Mouse (Mus musculus): Measurements from ENCODE around the gene Fbxw10. TPM values are rescaled to one million over a fixed set of nuclear protein-coding genes. Genes with fewer than 3 reads are reported as not detected.

Fbxw10 gene
- polyA plus RNA-seq, 1 experiment from 2014 or later: 0.45 TPM

DNA sequence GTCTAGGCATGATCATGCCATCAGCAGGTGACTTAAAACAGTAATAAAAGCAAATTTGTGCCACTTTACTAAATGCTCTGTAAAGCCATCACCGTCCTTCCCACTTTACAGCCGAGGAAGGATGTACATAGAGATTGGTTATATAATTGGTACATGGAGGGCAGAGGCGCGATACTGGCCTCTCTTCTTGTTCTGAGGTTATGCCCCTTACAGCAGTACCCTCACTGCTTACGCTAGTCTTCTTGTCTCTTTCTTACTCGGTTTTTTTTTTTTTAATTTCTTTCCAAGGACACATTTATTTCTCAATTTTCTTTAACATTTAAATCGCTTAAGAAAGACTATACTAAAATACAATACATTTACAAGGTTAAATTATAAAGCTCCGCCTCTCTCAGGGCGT lies 31.9 kb downstream of the Fbxw10 start:
- peak overlapping the region; percentile 76; the same call in 1 of the 2 replicates for H3K9ac ChIP-seq (replicated peaks)
- H3K9me3 ChIP-seq: no peaks in the 10 kb centered on the region
- 0 out of 2 replicates have a peak, but pooled peaks cover under 1% of the 10 kb centered on the region for H3K36me3 ChIP-seq
- H3K27ac ChIP-seq (replicated peaks): no peak overlapping the region
- peaks cover 4% of the 10 kb centered on the region; the same call in 1 of the 2 replicates for H3K4me1 ChIP-seq
- H3K4me2 ChIP-seq (replicated peaks): peak overlapping the region; percentile 73
- no peaks in the 10 kb centered on the region for H3K27me3 ChIP-seq
- WGBS: 30% methylated on average over 9 of the region's 9 CpGs
- peak; percentile 44 for ATAC-seq (ENCODE audit: low FRiP score, low read depth)
- peak overlapping the region; percentile 79 for H3K4me3 ChIP-seq

GRCm38 (mm10) chr11:62879220-62880048 lies 32.6 kb downstream of the Fbxw10 start, which contains the start of gene Tvp23b:
TSS of gene Tvp23b (plus strand) at chr11:62879455.
- WGBS: 2% methylated on average over 55 of the region's 55 CpGs
- no peaks in the 10 kb centered on the region for H3K9me3 ChIP-seq
- H3K4me1 ChIP-seq: peaks cover 4% of the 10 kb centered on the region; the same call in 1 of the 2 replicates
- 0 out of 2 replicates have a peak, but pooled peaks cover 3% of the 10 kb centered on the region for H3K36me3 ChIP-seq
- H3K4me3 ChIP-seq: peak within 1 kb of the TSS; percentile 79
- peak within 1 kb of the TSS; percentile 81 for H3K27ac ChIP-seq (replicated peaks)
- peak; percentile 96 for ATAC-seq (ENCODE audit: low FRiP score, low read depth)
- H3K4me2 ChIP-seq (replicated peaks): peak within 1 kb of the TSS; percentile 73
- peak within 1 kb of the TSS; percentile 76 for H3K9ac ChIP-seq (replicated peaks)
- H3K27me3 ChIP-seq: no peaks in the 10 kb centered on the region

GRCm38 (mm10) chr11:62883407-62883806 lies 36.5 kb downstream of the Fbxw10 start:
- H3K9me3 ChIP-seq: no peaks in the 10 kb centered on the region
- no peak overlapping the region for H3K9ac ChIP-seq (replicated peaks)
- ATAC-seq (ENCODE audit: low FRiP score, low read depth): no peak
- no peaks in the 10 kb centered on the region for H3K27me3 ChIP-seq
- H3K36me3 ChIP-seq: peaks cover 21% of the 10 kb centered on the region
- H3K4me3 ChIP-seq: no peak overlapping the region
- H3K4me1 ChIP-seq: peaks cover 4% of the 10 kb centered on the region; the same call in 1 of the 2 replicates
- H3K4me2 ChIP-seq (replicated peaks): no peak overlapping the region
- 92% methylated on average over 8 of the region's 8 CpGs for WGBS
- no peak overlapping the region for H3K27ac ChIP-seq (replicated peaks)

DNA sequence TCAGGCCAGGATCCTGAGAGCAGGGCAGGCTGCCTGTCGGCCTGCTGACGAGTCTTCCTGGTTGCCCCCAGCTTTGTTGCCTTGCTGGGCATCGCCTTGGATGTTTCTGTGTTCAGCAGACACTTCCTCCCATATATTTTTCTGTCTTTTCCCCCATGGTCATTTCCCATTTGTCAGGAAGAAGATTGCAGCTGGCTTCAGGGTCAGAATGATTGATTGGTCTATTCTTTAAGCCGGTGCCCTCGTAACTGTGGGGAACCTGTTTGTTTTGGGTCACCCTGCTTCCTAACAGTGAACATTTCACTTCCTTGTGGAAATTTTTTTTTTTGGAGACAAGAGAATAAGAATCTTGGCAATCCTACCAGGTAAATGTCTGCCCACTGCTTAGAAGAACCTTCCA lies 38.5 kb downstream of the Fbxw10 start:
- Histone ChIP-seq H3K9me3 (no peaks in the 10 kb centered on the region), H3K4me3 (no peak overlapping the region), H3K4me1 (no peaks in the 10 kb centered on the region; the same call in 1 of the 2 replicates), H3K9ac (replicated peaks) (no peak overlapping the region), H3K27ac (replicated peaks) (no peak overlapping the region), H3K4me2 (replicated peaks) (no peak overlapping the region), H3K36me3 (peaks cover 36% of the 10 kb centered on the region), H3K27me3 (no peaks in the 10 kb centered on the region)
- no peak for ATAC-seq (ENCODE audit: low FRiP score, low read depth)
- WGBS: 85% methylated on average over 5 of the region's 5 CpGs

DNA sequence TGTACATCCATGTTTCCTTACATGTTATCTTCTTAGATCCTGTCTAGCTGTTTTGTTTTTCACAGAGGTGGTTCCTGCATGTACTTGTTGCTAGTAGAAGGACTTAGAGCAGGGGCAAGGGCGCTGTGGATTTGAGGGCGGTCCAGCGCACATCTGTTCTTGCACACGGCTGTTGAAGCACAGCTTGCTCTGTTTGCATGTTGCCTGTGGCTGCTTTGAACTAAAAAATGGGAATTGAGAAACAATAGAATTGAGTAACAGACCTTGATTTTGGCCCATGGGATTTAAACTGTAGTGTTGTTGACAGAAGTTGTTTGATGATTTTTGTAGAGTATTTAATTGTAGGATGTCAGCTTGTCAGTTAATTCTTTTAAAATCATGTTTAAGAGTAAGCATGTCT lies 43.9 kb downstream of the Fbxw10 start:
- H3K4me3 ChIP-seq: no peak overlapping the region
- H3K9me3 ChIP-seq: no peaks in the 10 kb centered on the region
- no peaks in the 10 kb centered on the region for H3K4me1 ChIP-seq
- ATAC-seq (ENCODE audit: low FRiP score, low read depth): no peak
- 90% methylated on average over 4 of the region's 4 CpGs for WGBS
- peaks cover 45% of the 10 kb centered on the region for H3K36me3 ChIP-seq
- no peak overlapping the region for H3K9ac ChIP-seq (replicated peaks)
- H3K27me3 ChIP-seq: no peaks in the 10 kb centered on the region
- H3K27ac ChIP-seq (replicated peaks): no peak overlapping the region
- H3K4me2 ChIP-seq (replicated peaks): no peak overlapping the region

DNA sequence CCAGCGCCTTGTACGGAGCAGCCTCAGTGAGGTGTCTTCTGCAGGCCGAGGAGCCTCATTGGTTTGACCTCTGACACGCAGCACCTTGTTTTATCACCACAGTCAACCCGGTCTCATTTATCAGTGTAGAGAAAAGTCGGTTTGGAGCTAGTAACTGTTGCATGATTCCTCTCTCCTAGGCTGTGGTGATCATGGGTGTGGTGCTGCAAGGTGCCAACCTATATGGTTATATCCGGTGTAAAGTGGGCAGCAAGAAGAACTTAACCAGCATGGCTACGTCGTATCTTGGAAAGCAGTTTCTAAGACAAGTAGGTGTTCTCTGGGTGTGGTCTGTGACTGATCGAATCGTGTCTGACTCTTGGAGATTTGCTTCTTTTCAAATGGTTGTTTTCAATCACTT lies 44.9 kb downstream of the Fbxw10 start:
- Histone ChIP-seq H3K4me1 (no peaks in the 10 kb centered on the region), H3K4me2 (replicated peaks) (no peak overlapping the region), H3K27me3 (no peaks in the 10 kb centered on the region), H3K9me3 (no peaks in the 10 kb centered on the region), H3K4me3 (no peak overlapping the region), H3K36me3 (peaks cover 38% of the 10 kb centered on the region), H3K27ac (replicated peaks) (no peak overlapping the region), H3K9ac (replicated peaks) (no peak overlapping the region)
- WGBS: 96% methylated on average over 11 of the region's 11 CpGs
- no peak for ATAC-seq (ENCODE audit: low FRiP score, low read depth)

DNA sequence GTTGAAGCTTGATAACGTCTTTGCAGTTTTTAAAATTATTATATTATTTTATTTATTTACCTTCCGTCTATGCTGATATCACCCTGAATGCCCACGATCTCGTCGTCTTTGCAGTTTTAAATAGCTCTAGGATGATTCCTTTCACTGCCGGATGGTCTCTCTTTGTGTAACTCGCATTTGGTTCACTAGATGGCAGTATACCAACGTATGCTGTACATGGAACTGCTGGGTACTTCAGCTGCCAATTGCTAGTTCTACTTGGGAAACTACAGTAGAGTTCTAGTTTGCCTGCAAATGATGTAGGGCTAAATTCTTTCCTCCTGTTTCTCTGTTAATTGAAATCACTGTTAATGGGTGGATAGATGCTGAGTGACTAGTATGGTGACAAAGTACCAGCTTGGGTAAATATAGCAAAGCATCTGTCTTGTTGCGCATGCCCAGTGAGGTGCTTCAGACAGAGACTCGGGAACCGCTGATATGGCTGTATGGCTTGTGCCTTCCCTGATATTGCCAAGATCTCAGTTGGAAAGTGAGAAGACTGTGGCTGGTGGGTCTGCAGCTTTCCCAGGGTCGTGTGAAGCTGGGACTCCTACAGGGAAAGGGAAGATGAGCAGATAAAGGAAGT lies 54.9 kb downstream of the Fbxw10 start:
- Histone ChIP-seq H3K36me3 (no peaks in the 10 kb centered on the region), H3K9me3 (no peaks in the 10 kb centered on the region), H3K27me3 (no peaks in the 10 kb centered on the region), H3K4me3 (no peak overlapping the region), H3K4me2 (replicated peaks) (no peak overlapping the region), H3K27ac (replicated peaks) (no peak overlapping the region), H3K4me1 (no peaks in the 10 kb centered on the region), H3K9ac (replicated peaks) (no peak overlapping the region)
- 41% methylated on average over 12 of the region's 12 CpGs for WGBS
- ATAC-seq (ENCODE audit: low FRiP score, low read depth): no peak

DNA sequence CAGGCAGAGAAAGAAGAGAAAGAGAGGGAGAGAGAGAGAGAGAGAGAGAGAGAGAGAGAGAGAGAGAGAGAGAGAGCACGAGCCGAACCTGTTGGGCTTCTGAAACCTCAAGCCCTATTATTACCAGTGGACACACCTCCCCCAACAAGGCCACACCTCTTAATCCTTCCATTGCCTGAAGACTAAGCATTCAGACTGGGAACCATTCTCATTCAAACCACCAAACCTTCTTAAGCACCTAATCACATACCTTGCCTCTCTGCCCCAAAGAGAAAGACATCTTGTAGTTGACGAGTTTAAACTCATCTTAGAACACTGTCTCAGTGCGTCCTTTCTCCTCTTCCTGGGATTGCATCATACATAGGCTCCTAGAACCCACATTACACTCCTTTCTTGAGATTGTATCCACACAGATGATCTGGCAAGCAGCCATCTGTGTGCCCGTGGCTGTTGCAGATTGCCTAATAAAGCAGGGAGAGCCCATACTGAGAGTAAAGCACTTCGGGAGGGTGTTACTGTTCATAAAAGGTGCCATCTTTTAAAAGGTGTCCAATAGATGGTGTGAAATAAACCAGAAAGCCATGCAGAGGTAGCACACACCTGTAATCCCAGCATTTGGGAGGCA lies 57.1 kb downstream of the Fbxw10 start:
- H3K9me3 ChIP-seq: no peaks in the 10 kb centered on the region
- H3K4me3 ChIP-seq: no peak overlapping the region
- no peak overlapping the region for H3K27ac ChIP-seq (replicated peaks)
- H3K4me1 ChIP-seq: no peaks in the 10 kb centered on the region
- H3K4me2 ChIP-seq (replicated peaks): no peak overlapping the region
- no peaks in the 10 kb centered on the region for H3K36me3 ChIP-seq
- WGBS: 56% methylated on average over 6 of the region's 6 CpGs
- no peak overlapping the region for H3K9ac ChIP-seq (replicated peaks)
- no peaks in the 10 kb centered on the region; the same call in 1 of the 2 replicates for H3K27me3 ChIP-seq
- ATAC-seq (ENCODE audit: low FRiP score, low read depth): no peak

DNA sequence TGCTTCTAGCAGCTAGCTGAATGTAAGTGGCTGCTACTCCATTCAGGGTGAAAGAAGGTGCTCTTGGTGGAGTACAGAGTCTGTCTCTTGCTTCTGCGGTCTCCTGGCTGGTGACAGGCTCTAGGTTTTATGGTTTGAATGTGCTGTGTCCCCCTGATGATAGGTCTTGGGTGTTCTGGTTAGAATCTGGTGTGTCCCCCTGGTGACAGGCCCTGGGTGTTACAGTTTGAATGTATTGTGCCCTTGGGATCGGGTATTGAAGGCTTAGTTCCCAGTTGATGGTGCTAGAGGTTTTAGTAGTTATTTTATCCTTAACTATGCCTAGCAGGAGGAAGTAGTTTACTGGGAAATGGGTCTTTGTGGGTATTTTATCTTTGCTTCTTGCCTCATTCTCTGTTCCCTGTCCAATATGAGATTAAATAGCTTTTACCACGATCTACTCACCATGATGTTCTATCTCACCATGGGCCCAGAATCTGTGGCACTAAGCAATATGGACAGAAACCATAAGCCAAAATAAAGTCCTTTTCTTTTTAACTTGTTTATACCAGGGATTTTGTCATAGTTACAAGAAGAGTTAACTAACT lies 62.9 kb downstream of the Fbxw10 start:
- H3K4me2 ChIP-seq (replicated peaks): no peak overlapping the region
- H3K36me3 ChIP-seq: no peaks in the 10 kb centered on the region
- ATAC-seq (ENCODE audit: low FRiP score, low read depth): no peak
- H3K27me3 ChIP-seq: no peaks in the 10 kb centered on the region; the same call in none of the 2 replicates
- 0 out of 2 replicates have a peak, but pooled peaks cover 8% of the 10 kb centered on the region for H3K4me1 ChIP-seq
- no peak overlapping the region for H3K4me3 ChIP-seq
- no peaks in the 10 kb centered on the region for H3K9me3 ChIP-seq
- 81% methylated on average over 3 of the region's 3 CpGs for WGBS
- no peak overlapping the region for H3K27ac ChIP-seq (replicated peaks)
- no peak overlapping the region for H3K9ac ChIP-seq (replicated peaks)

DNA sequence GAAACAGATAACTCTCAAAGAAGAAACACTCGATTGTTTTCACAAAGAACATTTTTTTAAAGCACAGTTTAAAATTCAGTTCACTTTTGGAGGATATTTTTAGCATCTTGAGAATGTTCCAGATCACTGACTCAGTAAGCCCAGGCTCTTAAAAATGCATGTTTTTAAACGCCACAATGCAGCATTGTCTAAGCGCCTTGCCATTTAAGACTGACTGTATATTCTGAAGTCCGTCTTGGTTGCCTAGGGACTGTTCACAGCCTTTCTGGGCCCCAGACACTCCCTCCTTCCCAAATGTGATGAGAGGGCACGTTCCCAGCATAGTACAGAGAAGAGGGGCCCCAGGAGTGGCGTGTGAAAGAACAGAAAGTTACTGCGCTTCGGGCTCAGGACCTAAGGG lies 64.5 kb downstream of the Fbxw10 start:
- H3K27me3 ChIP-seq: no peaks in the 10 kb centered on the region; the same call in none of the 2 replicates
- no peaks in the 10 kb centered on the region for H3K36me3 ChIP-seq
- no peak overlapping the region for H3K27ac ChIP-seq (replicated peaks)
- 41% methylated on average over 8 of the region's 8 CpGs for WGBS
- H3K9ac ChIP-seq (replicated peaks): no peak overlapping the region
- no peaks in the 10 kb centered on the region for H3K9me3 ChIP-seq
- H3K4me1 ChIP-seq: 0 out of 2 replicates have a peak, but pooled peaks cover 8% of the 10 kb centered on the region
- no peak overlapping the region for H3K4me2 ChIP-seq (replicated peaks)
- ATAC-seq (ENCODE audit: low FRiP score, low read depth): no peak; the same call in 1 of the 2 replicates
- no peak overlapping the region for H3K4me3 ChIP-seq

DNA sequence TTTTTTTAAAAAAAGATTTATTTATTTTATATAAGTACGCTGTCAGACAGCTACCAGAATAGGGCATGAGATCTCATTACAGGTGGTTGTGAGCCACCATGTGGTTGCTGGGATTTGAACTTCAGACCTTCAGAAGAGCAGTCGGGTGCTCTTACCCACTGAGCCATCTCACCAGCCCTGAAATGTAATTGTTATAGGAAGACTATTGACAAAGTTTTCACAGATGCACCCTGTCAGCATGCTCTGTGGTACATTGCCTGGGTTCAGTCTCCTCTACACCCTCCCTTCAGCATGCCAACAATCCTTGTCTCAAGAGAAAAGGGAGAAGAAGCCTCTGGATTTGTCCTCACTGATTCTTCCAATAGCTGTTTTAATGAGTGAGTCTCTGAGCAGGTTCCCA lies 66.3 kb downstream of the Fbxw10 start:
- Histone ChIP-seq H3K9ac (replicated peaks) (no peak overlapping the region), H3K9me3 (no peaks in the 10 kb centered on the region), H3K36me3 (no peaks in the 10 kb centered on the region), H3K4me2 (replicated peaks) (no peak overlapping the region), H3K4me1 (0 out of 2 replicates have a peak, but pooled peaks cover 8% of the 10 kb centered on the region), H3K27ac (replicated peaks) (no peak overlapping the region), H3K4me3 (no peak overlapping the region), H3K27me3 (no peaks in the 10 kb centered on the region; the same call in none of the 2 replicates)
- 99% methylated on average over 2 of the region's 2 CpGs for WGBS
- no peak for ATAC-seq (ENCODE audit: low FRiP score, low read depth)
